Mouse (Mus musculus) hindbrain, embryonic 15.5 days (tissue): ENCODE measurements at regions not wholly inside any gene's neighbourhood (a gene's known extent, or its start where the extent isn't known, plus 50 kb on each side); places are given as distances from the start of the nearest gene placed in this dataset.

Source experiments
- ATAC-seq: fragments of 200-750 bp; cut with Nextera tagmentation; 2 replicates; pipeline ENCODE4 v1.8.0; 2017; ENCODE audit warnings: low read depth, moderate number of reproducible peaks, moderate TSS enrichment; ENCODE audit not compliant: low FRiP score
- H3K27ac ChIP-seq: fragments of 300-500 bp; sonication (generic); replicated peaks from 2 replicates; pipeline ENCODE4 v1.5.1; 2015; ENCODE audit warnings: mild to moderate bottlenecking, inconsistent platforms
- H3K27me3 ChIP-seq: fragments of 300-500 bp; sonication (generic); 2 replicates; pipeline ENCODE4 v1.6.1; 2015; ENCODE audit warnings: control low read depth, inconsistent platforms
- H3K36me3 ChIP-seq: fragments of 300-500 bp; sonication (generic); 2 replicates; pipeline ENCODE4 v1.6.1; 2015; ENCODE audit warnings: control low read depth, inconsistent platforms
- H3K4me1 ChIP-seq: fragments of 300-500 bp; sonication (generic); replicated peaks from 2 replicates; pipeline ENCODE4 v1.6.1; 2015; ENCODE audit warnings: control low read depth, inconsistent platforms
- H3K4me2 ChIP-seq: fragments of 300-500 bp; sonication (generic); 2 replicates; pipeline ENCODE4 v1.6.1; 2015; ENCODE audit warnings: moderate library complexity, mild to moderate bottlenecking, inconsistent platforms
- H3K4me3 ChIP-seq: fragments of 300-500 bp; sonication (generic); 2 replicates; pipeline ENCODE4 v1.5.1; 2015; ENCODE audit warnings: mild to moderate bottlenecking, inconsistent platforms
- H3K9ac ChIP-seq: fragments of 300-500 bp; sonication (generic); 2 replicates; pipeline ENCODE4 v1.6.1; 2015; ENCODE audit warnings: inconsistent platforms
- H3K9me3 ChIP-seq: fragments of 300-500 bp; sonication (generic); 2 replicates; pipeline ENCODE4 v1.6.1; 2016; ENCODE audit warnings: control low read depth, inconsistent platforms
- WGBS: fragments of 180-500 bp; shearing (Covaris S2); methylation state at CpG from one replicate; pipeline ENCODE4 v1.1.7; 2015; 5-methylcytosine and 5-hydroxymethylcytosine counted together

DNA sequence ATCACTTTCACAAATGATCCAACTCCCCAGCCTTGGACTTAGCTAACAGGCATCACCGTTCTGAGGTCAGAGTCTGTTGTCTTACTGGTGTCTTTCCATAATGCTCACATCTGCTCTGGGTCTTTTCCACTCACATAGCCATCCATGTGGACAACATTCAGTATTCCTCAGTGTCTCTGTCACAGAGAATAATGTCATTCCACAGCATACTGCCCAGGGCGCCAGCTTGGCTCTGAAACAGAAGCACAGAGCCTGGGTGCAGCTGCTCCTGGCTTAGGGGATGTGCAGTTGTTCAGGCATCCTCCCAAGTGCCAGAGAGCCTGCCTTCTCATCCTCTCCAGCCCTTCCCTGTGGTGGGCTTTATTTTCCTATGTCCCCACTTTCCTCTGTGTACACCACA, 226.7 kb upstream of the Mki67 start:
- WGBS, result 71% methylated on average over 2 of the region's 2 CpGs
- Histone ChIP-seq H3K27me3 (no peaks in the 10 kb centered on the region), H3K9me3 (no peaks in the 10 kb centered on the region), H3K36me3 (no peaks in the 10 kb centered on the region), H3K9ac (no peak overlapping the region), H3K27ac (no peak overlapping the region), H3K4me1 (no peaks in the 10 kb centered on the region), H3K4me2 (no peak overlapping the region), H3K4me3 (no peak overlapping the region)
- ATAC-seq, result no peak

DNA sequence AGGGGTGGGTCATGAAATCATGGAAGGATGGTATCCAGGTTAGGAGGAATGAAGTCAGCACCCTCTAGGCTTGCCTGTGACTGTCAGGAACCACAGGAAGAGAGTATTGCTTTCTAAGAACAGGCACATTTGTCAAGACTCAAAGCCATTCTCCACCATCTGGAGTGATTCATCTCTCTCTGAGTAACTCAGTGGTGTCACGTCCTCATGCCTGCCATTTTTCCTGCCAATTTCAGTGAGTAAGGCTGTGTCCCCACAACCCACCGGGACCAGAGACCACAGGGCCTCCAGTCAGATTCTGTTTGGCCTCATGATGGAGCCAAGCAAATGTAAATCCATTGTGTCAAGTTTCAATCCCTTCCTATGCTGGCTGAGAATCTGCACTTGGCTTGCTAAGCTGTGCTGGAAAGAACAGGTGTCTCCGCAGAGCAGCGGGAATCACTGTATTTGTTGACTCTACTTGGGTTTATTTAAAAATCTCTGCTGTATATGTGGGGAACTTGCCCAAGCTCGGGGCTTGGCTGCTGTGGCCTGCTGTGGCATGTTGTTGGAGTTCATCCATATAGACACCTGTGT, 230.0 kb upstream of the Mki67 start:
- Histone ChIP-seq H3K27me3 (no peaks in the 10 kb centered on the region), H3K4me3 (no peak overlapping the region), H3K4me1 (no peaks in the 10 kb centered on the region), H3K36me3 (no peaks in the 10 kb centered on the region), H3K27ac (no peak overlapping the region), H3K9me3 (no peaks in the 10 kb centered on the region), H3K9ac (no peak overlapping the region), H3K4me2 (no peak overlapping the region)
- 83% methylated on average over 5 of the region's 5 CpGs for WGBS
- no peak for ATAC-seq

DNA sequence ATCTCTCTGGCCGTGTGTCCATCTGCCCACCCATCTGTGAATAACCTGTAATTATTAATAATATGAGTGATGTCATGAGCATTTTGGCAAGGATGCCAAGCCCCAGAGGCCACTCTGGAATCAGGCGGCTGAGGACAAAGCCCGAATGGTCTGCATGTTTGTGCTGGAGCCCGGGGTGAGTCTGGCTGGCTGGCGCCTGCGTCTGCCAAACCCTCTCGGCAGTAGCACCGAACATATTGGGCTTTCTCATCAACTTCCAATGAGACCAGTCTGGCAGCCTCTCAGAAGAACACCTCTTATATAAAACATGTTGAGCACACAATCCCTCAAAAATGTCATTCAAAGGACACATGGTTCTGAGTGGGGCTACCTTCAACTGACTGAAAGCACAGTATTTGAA, 244.9 kb upstream of the Mki67 start:
- no peak overlapping the region for H3K9ac ChIP-seq
- no peak for ATAC-seq
- peaks cover 12% of the 10 kb centered on the region for H3K4me1 ChIP-seq
- no peak overlapping the region for H3K27ac ChIP-seq
- no peak overlapping the region for H3K4me3 ChIP-seq
- H3K9me3 ChIP-seq, result no peaks in the 10 kb centered on the region
- WGBS, result 56% methylated on average over 8 of the region's 8 CpGs
- no peaks in the 10 kb centered on the region for H3K27me3 ChIP-seq
- no peak overlapping the region for H3K4me2 ChIP-seq
- H3K36me3 ChIP-seq, result no peaks in the 10 kb centered on the region

DNA sequence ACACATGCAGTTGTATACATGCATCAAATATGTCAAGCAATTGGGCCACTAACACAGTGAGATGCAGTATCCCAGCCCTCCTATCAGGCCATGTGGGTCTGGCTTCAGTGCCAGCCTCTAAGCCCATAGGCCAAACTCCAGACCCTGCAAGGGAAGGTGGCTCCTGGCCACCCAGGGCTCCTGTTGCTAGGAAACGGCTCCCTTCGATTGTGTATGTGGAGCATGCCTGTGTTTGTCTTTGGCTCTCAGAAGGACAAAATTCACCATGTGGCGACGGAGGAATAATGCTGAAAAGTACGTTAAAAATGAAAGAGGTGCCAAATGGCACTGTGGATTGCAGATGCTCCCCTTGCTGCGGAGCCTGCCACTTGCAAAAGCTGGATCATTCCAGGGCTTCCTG, 249.4 kb upstream of the Mki67 start:
- peak; percentile 79; the same call in 1 of the 2 replicates for ATAC-seq
- Histone ChIP-seq H3K27ac (no peak overlapping the region; the same call in 1 of the 2 replicates), H3K9ac (no peak overlapping the region), H3K4me1 (peaks cover 16% of the 10 kb centered on the region), H3K36me3 (no peaks in the 10 kb centered on the region), H3K27me3 (no peaks in the 10 kb centered on the region), H3K4me3 (no peak overlapping the region), H3K9me3 (no peaks in the 10 kb centered on the region), H3K4me2 (no peak overlapping the region)
- 20% methylated on average over 6 of the region's 6 CpGs for WGBS

DNA sequence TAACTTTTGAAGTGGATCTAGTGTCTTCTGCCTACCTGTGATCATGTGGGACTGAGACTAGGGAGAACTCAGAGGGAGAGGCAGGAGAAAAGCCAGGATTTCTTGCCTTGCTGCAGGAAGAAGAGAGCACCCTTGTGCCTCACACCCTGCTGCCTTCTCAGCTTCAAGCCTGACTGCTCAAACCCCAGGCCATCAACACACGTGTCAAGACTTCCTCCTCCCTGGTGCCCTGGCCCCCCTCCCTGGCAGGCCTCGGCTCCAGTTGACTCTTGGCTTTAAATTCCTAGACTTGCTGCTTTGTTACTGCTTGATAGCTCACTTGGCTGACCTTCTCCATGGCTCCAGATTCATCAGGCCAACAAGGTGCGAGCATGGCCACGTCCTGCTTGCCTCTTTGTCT, 250.1 kb upstream of the Mki67 start:
- no peaks in the 10 kb centered on the region for H3K9me3 ChIP-seq
- no peak overlapping the region for H3K4me2 ChIP-seq
- no peaks in the 10 kb centered on the region for H3K27me3 ChIP-seq
- no peak overlapping the region for H3K4me3 ChIP-seq
- peaks cover 14% of the 10 kb centered on the region for H3K4me1 ChIP-seq
- no peak overlapping the region for H3K27ac ChIP-seq
- no peak overlapping the region for H3K9ac ChIP-seq
- no peak for ATAC-seq
- 35% methylated on average over 4 of the region's 4 CpGs for WGBS
- no peaks in the 10 kb centered on the region for H3K36me3 ChIP-seq

DNA sequence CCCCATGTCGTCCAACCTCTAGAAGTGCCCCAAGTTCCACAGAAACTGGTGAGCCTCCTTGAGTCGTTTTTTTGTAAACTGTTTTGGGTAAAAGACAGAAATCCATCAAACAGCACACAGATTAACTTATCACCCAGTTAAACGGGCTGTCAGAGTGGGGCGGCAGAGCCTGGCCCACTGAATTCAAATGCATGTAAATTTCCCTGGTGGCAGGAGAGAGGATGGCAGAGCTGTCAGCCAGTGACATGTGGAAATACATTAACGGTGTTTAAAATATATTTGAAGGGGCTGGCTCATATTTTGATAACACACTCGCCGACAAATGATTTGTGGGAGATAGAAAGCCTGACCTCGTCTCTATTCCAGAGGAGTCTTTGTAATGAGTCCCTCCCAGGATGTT, 252.5 kb upstream of the Mki67 start:
- WGBS, result 48% methylated on average over 8 of the region's 8 CpGs
- Histone ChIP-seq H3K4me2 (no peak overlapping the region), H3K9me3 (no peaks in the 10 kb centered on the region), H3K9ac (no peak overlapping the region), H3K36me3 (no peaks in the 10 kb centered on the region), H3K27ac (no peak overlapping the region), H3K4me1 (peaks cover 12% of the 10 kb centered on the region), H3K4me3 (no peak overlapping the region), H3K27me3 (no peaks in the 10 kb centered on the region)
- ATAC-seq, result no peak

DNA sequence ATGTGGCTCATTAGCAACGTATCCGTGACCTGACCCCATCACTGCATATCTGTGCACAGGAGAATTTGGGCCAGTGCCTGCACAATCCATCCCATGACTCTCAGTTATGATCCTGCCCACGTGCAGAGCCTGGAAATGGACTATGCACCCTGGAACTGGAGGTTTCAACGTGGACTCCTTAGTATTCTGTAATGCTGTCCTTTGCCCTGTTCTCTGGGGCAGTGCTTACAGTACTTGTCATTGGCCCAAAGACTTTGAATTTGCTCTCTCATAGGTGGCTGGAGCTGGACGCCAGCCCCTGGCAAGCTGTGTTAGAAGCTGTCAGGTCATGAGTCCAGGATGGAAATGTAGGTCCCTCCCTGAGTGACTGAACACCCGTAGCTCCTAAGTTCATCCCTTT, 269.9 kb upstream of the Mki67 start:
- Histone ChIP-seq H3K4me2 (no peak overlapping the region), H3K4me1 (no peaks in the 10 kb centered on the region; the same call in 1 of the 2 replicates), H3K9me3 (no peaks in the 10 kb centered on the region), H3K36me3 (no peaks in the 10 kb centered on the region), H3K27me3 (no peaks in the 10 kb centered on the region), H3K27ac (no peak overlapping the region), H3K9ac (no peak overlapping the region), H3K4me3 (no peak overlapping the region)
- WGBS, result 78% methylated on average over 6 of the region's 6 CpGs
- no peak for ATAC-seq

DNA sequence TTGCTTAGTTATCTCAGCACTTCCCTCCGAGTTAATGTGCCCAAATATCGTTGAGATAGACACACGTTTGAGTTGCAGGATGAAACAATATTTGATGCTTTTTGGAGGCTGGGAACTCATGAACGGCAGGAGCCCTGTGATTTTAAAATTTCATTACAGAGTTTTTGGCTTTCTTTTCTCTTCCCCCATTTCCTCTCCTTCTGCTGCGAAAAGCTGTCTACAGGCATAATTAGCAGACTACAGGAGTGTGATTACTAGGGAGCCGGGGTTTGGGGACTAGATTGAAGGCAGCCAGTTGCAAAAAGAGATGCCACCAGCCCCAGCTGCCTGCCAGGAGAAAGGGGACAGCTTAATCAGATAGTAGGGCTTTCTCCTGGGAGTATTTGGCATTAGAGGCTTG, 274.2 kb upstream of the Mki67 start:
- Histone ChIP-seq H3K9ac (no peak overlapping the region), H3K27ac (no peak overlapping the region), H3K27me3 (no peaks in the 10 kb centered on the region), H3K36me3 (no peaks in the 10 kb centered on the region), H3K4me1 (no peaks in the 10 kb centered on the region; the same call in 1 of the 2 replicates), H3K9me3 (no peaks in the 10 kb centered on the region), H3K4me3 (no peak overlapping the region), H3K4me2 (no peak overlapping the region)
- 69% methylated on average over 6 of the region's 6 CpGs for whole genome bisulfite sequencing
- no peak for ATAC-seq

DNA sequence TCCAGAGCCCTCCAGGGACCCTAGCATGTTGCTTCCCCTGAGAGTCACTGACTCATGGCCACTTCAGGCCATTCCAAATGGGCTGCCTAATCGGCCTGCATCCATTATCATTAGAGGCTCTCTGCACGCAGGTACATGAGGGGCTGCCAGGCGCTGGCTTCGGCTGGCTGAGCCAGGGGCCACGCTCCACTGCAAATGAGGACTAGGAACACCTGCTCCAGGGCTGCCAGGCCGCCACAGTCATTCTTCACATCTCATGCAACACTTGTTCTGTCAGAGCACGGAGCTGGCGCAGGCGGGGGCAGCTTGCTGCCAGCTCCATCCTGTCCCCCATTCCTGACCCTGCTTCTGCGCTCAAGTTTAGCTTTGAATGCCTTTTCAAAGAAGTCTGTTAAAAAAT, 280.7 kb upstream of the Mki67 start:
- H3K4me1 ChIP-seq, result peaks cover 8% of the 10 kb centered on the region
- no peak overlapping the region for H3K4me3 ChIP-seq
- 0 out of 2 replicates have a peak overlapping the region, but pooled peaks have one; percentile 53 for H3K27ac ChIP-seq
- no peak overlapping the region for H3K4me2 ChIP-seq
- H3K27me3 ChIP-seq, result no peaks in the 10 kb centered on the region
- H3K36me3 ChIP-seq, result no peaks in the 10 kb centered on the region
- no peaks in the 10 kb centered on the region for H3K9me3 ChIP-seq
- peak; percentile 73; the same call in 1 of the 2 replicates for ATAC-seq
- 42% methylated on average over 10 of the region's 10 CpGs for WGBS
- H3K9ac ChIP-seq, result no peak overlapping the region

DNA sequence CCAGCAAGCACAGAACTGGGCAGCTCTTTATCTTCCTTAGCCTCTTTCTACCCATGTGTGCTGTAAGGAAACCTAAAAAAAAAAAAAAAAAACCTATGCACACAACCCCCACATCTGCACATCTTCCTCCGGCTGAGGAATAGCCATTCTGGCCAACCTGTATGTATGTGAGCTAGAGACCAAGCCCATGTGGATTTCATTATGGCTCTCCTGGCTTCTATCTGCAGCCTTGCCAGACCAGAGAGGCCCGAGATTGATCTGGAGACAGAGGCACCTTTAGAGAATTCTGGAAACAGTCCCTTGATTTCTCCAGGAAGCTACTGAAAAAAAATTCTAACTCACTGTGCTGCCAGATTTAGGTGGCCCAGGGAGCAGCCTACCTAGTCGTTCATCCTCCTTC, 281.5 kb upstream of the Mki67 start:
- no peak overlapping the region for H3K9ac ChIP-seq
- 77% methylated on average over 3 of the region's 3 CpGs for WGBS
- H3K9me3 ChIP-seq, result no peaks in the 10 kb centered on the region
- no peak overlapping the region for H3K4me3 ChIP-seq
- ATAC-seq, result no peak
- H3K36me3 ChIP-seq, result no peaks in the 10 kb centered on the region
- H3K4me1 ChIP-seq, result peaks cover 8% of the 10 kb centered on the region
- H3K27ac ChIP-seq, result no peak overlapping the region
- H3K27me3 ChIP-seq, result no peaks in the 10 kb centered on the region
- H3K4me2 ChIP-seq, result no peak overlapping the region

DNA sequence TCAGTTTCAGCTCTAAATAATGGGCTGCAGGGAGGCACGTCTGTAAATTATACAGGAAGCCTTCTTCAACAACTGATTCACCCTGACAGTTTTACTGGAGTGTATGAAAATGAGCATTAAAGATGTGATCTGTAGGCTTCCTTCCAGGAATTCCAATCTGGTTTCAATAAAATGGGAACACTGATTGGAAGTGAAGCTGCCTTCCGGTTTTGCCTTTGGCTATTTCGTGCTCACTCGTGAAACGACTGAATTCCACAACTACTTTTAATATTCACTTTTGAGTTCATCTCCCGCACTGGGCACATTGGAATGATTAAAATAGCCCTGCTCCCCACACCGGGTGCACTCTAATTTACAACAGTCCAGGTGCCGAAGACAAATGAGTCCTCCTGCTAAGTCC, 286.2 kb upstream of the Mki67 start:
- Histone ChIP-seq H3K4me3 (no peak overlapping the region), H3K9me3 (no peaks in the 10 kb centered on the region), H3K9ac (no peak overlapping the region), H3K36me3 (no peaks in the 10 kb centered on the region), H3K27me3 (no peaks in the 10 kb centered on the region), H3K27ac (no peak overlapping the region), H3K4me1 (peaks cover 3% of the 10 kb centered on the region), H3K4me2 (no peak overlapping the region)
- WGBS, result 77% methylated on average over 8 of the region's 8 CpGs
- no peak for ATAC-seq

DNA sequence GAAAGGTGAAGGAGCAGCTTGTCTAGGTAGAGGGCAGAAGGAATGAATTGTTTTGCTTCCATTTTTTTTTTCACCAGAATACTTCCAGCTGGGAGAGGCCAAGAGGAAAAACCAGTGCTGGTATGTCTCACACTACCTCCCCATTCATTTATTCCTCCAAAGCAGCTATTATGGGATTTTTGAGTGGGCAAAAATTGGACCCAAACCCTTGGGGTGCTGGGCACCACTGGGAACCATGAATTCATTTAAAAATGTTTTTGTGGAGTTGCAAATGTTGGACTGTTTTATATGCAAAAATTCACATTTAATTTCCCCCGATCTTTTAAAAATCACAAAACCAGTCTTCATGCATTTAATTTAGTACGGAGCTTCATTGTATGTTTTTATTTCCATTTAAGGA, 287.1 kb upstream of the Mki67 start:
- 87% methylated on average over 2 of the region's 2 CpGs for WGBS
- H3K9me3 ChIP-seq, result no peaks in the 10 kb centered on the region
- no peak for ATAC-seq
- H3K27ac ChIP-seq, result no peak overlapping the region
- H3K36me3 ChIP-seq, result no peaks in the 10 kb centered on the region
- H3K9ac ChIP-seq, result no peak overlapping the region
- no peak overlapping the region for H3K4me2 ChIP-seq
- H3K4me1 ChIP-seq, result peaks cover 12% of the 10 kb centered on the region
- no peaks in the 10 kb centered on the region for H3K27me3 ChIP-seq
- no peak overlapping the region for H3K4me3 ChIP-seq

DNA sequence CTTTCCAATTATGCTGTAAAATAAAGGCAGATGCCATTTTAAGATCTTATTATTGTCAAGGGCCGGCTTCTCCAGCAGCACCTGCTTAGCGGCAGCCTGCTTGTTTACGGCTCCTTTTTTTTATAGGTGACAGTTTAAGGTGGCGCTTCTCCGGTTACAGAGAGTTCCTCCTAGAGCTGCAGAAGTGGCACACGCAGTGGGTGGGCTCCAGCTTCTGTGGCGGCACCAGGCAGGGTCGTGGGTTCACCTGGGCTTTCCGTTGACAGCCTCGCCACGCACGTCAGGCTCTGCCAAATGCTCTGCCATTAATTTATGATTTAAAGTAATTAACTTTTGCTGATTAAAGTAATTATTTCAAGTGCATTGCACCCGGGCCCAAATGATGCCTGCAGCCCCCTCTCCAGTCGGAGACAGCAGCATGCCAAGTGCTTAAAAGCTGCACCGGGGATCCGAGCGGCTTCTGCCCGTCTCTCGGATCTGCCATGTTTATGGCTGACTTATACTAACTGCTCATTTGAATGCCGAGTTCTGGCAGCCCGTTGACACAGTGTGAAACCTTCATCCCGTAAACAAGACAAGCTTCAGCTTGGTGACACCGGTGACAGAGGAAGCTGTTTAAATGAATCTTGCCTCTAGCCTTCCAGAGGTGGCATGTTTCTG, 291.8 kb upstream of the Mki67 start:
- Histone ChIP-seq H3K4me2 (peak overlapping the region; percentile 49), H3K36me3 (no peaks in the 10 kb centered on the region), H3K27me3 (no peaks in the 10 kb centered on the region), H3K9me3 (no peaks in the 10 kb centered on the region), H3K4me1 (peaks cover 19% of the 10 kb centered on the region), H3K27ac (peak overlapping the region; percentile 54), H3K4me3 (peak overlapping the region; percentile 14; the same call in 1 of the 2 replicates), H3K9ac (no peak overlapping the region)
- ATAC-seq, result peak; percentile 59; the same call in 1 of the 2 replicates
- WGBS, result 23% methylated on average over 23 of the region's 23 CpGs
